Mouse (Mus musculus): ENCODE data around the gene Mras.

Mras gene

GRCm38 (mm10) chr9:99440941-99441340, 3.8 kb upstream of the Mras start:
- DNase-seq (ENCODE audit: low spot score in 2 of 2), result no peak

GRCm38 (mm10) chr9:99439064-99439463, 1.9 kb upstream of the Mras start:
- DNase-seq (ENCODE audit: low spot score in 2 of 2), result no peak

- DNase-seq (ENCODE audit: low spot score in 2 of 2), result no peak
Observed at GRCm38 (mm10) chr9:99437781-99438565, 792 bp upstream of the Mras start.

- peak; percentile 82 for DNase-seq (ENCODE audit: low spot score in 2 of 2)
Observed at GRCm38 (mm10) chr9:99436182-99437030, 775 bp downstream of the Mras start.

GRCm38 (mm10) chr9:99435619-99436181, 1.5 kb downstream of the Mras start:
- peak in 1 of 2 experiments; percentile 39 for DNase-seq (ENCODE audit: low spot score in 2 of 2)

- no peak for DNase-seq (ENCODE audit: low spot score in 2 of 2)
Observed at GRCm38 (mm10) chr9:99434892-99435618, 2.1 kb downstream of the Mras start.

GRCm38 (mm10) chr9:99432478-99432877, 4.7 kb downstream of the Mras start:
- DNase-seq (ENCODE audit: low spot score in 2 of 2), result peak in 1 of 2 experiments; percentile 42

GRCm38 (mm10) chr9:99431963-99432362, 5.2 kb downstream of the Mras start:
- no peak for DNase-seq (ENCODE audit: low spot score in 2 of 2)

- no peak for DNase-seq (ENCODE audit: low spot score in 2 of 2)
Observed at GRCm38 (mm10) chr9:99431346-99431745, 5.8 kb downstream of the Mras start.

- no peak for DNase-seq (ENCODE audit: low spot score in 2 of 2)
Observed at GRCm38 (mm10) chr9:99430806-99431205, 6.4 kb downstream of the Mras start.

GRCm38 (mm10) chr9:99429845-99430244, 7.3 kb downstream of the Mras start:
- DNase-seq (ENCODE audit: low spot score in 2 of 2), result no peak

- no peak for DNase-seq (ENCODE audit: low spot score in 2 of 2)
Observed at GRCm38 (mm10) chr9:99428601-99429331, 8.4 kb downstream of the Mras start.

- DNase-seq (ENCODE audit: low spot score in 2 of 2), result no peak
Observed at GRCm38 (mm10) chr9:99425262-99425661, 11.9 kb downstream of the Mras start.

- no peak for DNase-seq (ENCODE audit: low spot score in 2 of 2)
Observed at GRCm38 (mm10) chr9:99424574-99424863, 12.7 kb downstream of the Mras start.

GRCm38 (mm10) chr9:99423692-99424573, 13.2 kb downstream of the Mras start:
- DNase-seq (ENCODE audit: low spot score in 2 of 2), result no peak

- no peak for DNase-seq (ENCODE audit: low spot score in 2 of 2)
Observed at GRCm38 (mm10) chr9:99421914-99422313, 15.3 kb downstream of the Mras start.

GRCm38 (mm10) chr9:99419951-99420701, 17.1 kb downstream of the Mras start:
- DNase-seq (ENCODE audit: low spot score in 2 of 2), result no peak

- no peak for DNase-seq (ENCODE audit: low spot score in 2 of 2)
Observed at GRCm38 (mm10) chr9:99418377-99418776, 18.8 kb downstream of the Mras start.

GRCm38 (mm10) chr9:99417288-99417846, 19.8 kb downstream of the Mras start:
- DNase-seq (ENCODE audit: low spot score in 2 of 2), result no peak
